Mouse (Mus musculus) embryo, embryonic 11.5 days (tissue): ENCODE data around the gene Asap2.

ENCODE experiments used
- DNase-seq: peaks from one replicate; pipeline ENCODE4 v3.0.0-alpha.2; 2012; ENCODE audit warnings: low read depth, low spot score

The Asap2 gene

DNA sequence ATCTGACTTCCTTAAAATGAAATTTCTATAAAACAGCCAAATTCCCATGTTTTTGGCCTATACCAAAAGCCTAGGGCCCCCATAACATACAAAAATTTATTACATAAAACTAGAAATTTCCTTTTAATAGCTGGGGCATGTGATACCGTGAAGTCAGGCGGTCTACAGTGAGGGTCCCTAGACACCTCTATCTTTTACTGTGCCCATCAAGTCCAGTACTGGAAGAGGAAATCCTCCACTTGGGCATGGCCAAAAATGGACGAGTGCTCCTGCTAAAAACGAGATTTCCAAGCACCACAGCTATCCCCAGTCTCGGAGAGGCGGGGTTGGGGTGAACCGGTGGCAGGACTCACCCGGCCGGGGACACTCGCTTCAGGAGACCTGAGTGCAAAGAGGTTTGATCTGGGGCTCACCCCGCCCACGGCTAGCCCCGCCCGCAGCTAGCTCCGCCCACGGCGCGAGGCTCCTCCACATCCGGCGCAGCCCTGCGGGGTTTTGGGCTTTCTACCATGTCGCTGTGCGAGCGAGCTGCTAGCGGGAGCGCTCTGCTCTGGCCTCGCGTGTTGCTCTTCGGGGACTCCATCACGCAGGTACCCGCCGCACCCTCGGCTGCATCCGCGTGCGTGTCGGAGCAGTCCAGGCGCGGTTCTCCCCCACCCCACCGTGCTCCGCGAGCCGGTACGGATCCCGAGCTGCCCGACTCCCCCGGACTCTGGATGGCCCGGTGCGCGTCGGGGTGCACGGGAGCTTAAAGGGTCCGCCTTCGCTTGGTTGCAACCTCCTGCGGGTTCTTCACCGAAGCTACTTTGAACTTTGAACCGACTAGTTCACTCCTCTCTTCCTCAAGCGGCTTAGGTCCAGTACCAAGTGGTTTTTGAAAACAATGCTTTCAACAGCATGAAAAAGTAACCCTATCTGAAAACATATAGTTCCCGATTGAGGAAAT lies 325.9 kb downstream of the Asap2 start, which contains the start of gene Iah1:
Gene Iah1 (plus strand): TSS at position 467 of the 946 bp plus-strand sequence.
- peak; percentile 58 for DNase-seq

- DNase-seq: no peak
Observed at GRCm38 (mm10) chr12:21316869-21317265, 326.6 kb downstream of the Asap2 start.

GRCm38 (mm10) chr12:21318143-21318895 lies 328.1 kb downstream of the Asap2 start:
- peak; percentile 39 for DNase-seq
